Mouse (Mus musculus) embryonic stem cell, embryonic (primary cell): ENCODE measurements around the gene Gm5142.

Experiments
- CTCF ChIA-PET, 4 experiments: fragments of 300-600 bp in 2 of 4; fragments of 350-600 bp in 2 of 4; sonication (Branson Sonifier 250); formaldehyde crosslinking; loops; one replicate each; lab custom pipeline; 2022; ENCODE audit warnings: inconsistent platforms in 2 of 4; lab: Charles Lee
- POLR2A ChIA-PET, 4 experiments: fragments of 300-600 bp in 2 of 4; fragments of 350-600 bp in 2 of 4; sonication (Branson Sonifier 250); formaldehyde crosslinking; loops; one replicate each; lab custom pipeline; 2022; ENCODE audit warnings: antibody characterized with exemption in 4 of 4, inconsistent platforms in 1 of 4; lab: Charles Lee

Gene Gm5142

DNA sequence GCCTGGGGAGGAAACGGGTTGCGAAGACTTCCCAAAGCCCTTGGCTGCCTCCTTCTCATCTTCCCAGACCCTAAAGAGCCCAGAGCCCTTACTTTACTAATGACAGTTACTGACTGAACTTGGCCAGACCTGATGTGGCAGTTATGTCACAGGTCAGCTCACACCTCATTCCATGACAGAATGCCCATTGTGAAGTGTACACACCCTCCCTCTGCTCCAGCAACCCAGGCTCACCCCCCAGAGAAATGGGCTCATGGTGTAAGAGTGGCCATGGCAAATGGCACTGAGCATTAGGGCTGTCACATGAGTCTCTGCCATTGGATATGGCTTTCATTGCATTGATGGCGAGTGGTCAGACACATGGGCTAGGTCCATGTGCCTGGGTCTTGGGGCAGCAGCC lies at the start of gene Gm5142:
Gene Gm5142, minus strand, starts transcription at position 101 of the 400 bp plus-strand sequence.
- ChIA-PET CTCF (no interaction called here), POLR2A (no interaction called here)

DNA sequence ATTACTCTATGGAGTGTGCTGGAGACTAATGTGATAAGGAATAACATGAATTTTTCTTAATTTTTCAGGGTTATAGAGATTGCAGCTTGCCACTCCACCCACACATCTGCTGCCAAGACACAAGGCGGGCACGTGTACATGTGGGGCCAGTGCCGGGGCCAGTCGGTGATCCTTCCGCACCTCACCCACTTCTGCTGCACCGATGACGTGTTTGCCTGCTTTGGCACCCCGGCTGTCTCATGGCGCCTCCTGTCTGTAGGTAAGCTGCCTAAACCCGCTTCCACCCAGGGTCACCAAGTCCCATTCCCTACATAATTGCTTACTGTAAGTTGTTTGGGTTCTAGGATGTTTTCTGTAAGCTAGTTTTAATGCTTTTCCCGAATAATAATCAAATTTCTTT lies 47.7 kb upstream of the Gm5142 start:
- CTCF ChIA-PET, result interaction anchor here in 1 of 4 experiments (0.6 kb wide), 1 partner anchor 17 kb away, joined by 3 read pairs; no protein-coding TSS in a partner anchor
- POLR2A ChIA-PET, result interaction anchor here in 1 of 4 experiments (1.0 kb wide), 1 partner anchor 21 kb away, joined by 3 read pairs; no protein-coding TSS in a partner anchor

DNA sequence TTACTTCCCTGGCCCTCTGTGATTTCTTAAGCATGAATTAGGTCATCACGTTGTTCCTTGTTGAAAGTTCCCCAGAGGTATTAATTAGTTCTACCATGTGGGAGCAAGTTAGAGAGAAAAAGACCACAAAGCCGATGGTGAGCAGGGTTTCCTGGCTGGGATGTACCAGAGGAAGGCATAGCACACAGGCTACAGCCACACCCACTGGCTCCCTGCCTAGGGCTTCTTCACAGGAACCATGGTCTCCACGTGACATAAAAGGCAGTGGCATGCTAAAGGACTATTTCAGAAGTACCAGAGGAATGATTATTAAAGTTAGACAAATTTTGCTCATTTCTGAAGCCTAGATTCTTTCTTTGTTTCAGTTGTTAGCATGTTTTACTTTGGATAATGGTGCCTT lies 40.7 kb upstream of the Gm5142 start:
- ChIA-PET CTCF (no interaction called here), POLR2A (interaction anchor here in 1 of 4 experiments (1.0 kb wide), 1 partner anchor 13 kb away, joined by 3 read pairs; no protein-coding TSS in a partner anchor)

DNA sequence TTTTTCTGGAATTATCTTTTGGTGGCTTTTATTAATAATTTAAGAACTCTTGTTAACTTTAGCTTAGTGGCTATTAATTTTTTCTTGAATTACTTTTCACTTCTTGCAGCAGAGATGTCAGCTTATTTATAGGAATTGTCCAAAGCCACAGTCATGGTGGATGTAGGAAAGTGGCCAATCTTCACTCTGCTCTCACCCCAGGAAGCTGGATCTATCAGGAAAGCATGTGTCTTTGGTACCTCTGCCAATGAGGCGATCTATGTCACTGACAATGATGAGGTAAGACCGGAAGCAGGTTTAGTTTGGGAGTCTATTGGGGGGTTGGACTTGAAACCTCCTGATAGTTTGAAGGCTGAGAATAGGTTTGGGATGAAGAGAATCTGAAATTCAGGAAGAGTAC lies 31.3 kb upstream of the Gm5142 start:
- ChIA-PET POLR2A (interaction anchor here in 2 of 4 experiments (1.3 to 7.9 kb wide), 3 partner anchors 7 to 161 kb away, joined by 3 to 63 read pairs (median 5); partner anchors contain the start of gene Rcbtb1 (in 2 of the 2)), CTCF (no interaction called here)

DNA sequence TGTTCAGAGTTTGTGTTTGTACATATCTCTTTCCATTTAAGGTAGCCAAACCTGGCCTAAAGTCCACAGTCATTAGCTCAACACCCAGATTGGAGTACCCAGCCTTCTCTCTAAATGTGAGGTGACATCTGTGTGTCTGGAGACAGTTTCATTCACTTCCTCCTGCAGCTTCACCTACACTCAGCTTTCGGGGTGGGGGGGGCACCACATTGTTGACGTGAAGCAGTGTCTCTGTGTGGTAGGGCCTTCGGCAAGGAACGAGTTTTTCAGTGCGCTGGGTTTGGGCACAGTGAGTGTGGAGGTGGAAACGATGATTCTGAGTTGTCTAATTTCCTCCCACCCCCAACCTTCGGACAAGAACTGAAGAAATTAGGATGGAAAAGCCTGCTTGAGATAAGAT lies 30.5 kb upstream of the Gm5142 start:
- CTCF ChIA-PET, result no interaction called here
- POLR2A ChIA-PET, result interaction anchor here in 2 of 4 experiments (0.6 to 7.9 kb wide), 3 partner anchors 6 to 1348 kb away, joined by 3 to 63 read pairs (median 3); partner anchors contain the start of gene Rcbtb1 (in 2 of the 2)

DNA sequence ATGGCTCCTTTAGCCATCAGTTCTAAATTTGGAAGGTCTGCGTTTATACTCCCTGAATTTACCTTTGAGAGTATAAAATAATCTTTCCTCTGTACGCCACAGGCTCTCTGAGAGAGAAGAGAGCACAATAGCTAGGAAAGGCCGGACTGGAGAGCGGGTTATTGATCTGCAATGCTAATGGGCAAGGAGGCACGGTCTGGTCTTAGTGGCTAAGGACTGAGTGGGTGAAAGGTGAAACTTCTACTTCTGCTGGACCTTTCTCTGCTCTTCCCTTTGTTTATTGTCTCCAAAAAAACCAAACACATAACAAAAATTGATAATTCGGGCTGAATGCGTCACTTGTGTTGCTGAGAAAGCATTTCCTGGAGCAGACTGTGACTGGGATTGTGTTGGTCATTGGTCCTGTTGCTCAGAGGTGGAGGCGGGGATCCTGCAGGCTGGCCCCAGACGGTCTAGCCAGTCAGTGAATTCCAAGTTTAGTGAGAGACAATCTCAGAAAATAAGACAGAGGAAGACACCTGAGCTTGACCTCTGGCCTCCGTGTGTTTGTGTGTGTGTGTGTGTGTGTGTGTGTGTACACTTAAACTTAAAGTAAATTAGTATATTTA lies 27.5 kb upstream of the Gm5142 start:
- ChIA-PET CTCF (no interaction called here), POLR2A (interaction anchor here in 2 of 4 experiments (0.7 to 5.9 kb wide), 6 partner anchors 7 to 1291 kb away, joined by 3 to 63 read pairs (median 4); partner anchors contain the start of genes Cab39l (in 1 of the 2) and Setdb2 (in 1 of the 2))

DNA sequence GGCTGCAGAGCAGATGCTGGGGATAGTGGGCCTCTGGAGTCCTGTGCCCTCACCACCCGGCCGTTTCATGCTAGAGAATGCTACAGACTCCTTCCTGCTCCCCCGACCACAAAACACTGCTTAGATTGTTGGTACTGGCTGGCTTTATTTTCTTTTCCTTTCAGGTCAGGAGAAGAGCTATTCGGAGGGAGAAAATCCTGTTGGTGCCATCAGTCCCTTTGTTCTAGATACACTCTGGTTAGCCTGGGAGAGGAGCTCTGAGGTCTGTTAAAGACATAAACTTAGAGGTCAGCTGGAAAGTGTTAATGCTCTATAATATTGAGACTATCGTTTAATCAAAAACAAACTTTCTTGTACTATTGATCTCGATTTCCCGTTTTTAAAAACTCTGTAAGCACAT lies 26.9 kb upstream of the Gm5142 start:
- CTCF ChIA-PET, result no interaction called here
- POLR2A ChIA-PET, result interaction anchor here in 2 of 4 experiments (0.8 to 5.9 kb wide), 7 partner anchors 7 to 235 kb away, joined by 3 to 63 read pairs (median 3); partner anchors contain the start of genes Cab39l (in 1 of the 2) and Setdb2 (in 1 of the 2)

DNA sequence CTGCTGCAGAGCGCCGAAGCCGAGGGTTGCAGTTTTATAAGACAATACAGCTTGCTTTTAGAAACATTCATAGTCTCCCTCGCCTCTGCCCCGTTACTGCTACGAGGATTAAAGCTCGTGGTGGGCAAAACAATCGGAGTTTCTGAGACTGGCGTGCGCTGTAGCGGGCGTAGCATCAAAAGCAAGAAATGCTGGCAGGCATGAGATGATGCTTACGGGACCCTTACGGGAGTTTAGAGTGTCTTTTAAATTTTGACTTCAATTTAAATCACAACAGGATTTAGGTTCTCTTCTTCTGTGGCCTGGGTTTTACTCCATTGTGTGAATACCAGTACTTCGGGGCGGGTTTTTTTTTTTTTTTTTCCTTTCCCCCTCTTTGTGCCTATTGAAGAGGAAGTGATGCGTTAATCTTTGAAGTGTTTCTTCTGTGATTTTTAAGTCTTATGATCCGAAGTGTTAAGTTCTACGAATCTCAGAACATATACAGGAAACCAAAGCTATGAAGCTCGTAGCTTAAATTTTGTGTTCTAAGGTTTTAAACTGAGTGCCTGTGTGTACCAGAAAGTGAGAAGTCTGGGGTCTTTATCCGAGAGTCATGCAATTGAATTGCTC lies 23.2 kb upstream of the Gm5142 start:
- ChIA-PET CTCF (interaction anchor here in 1 of 4 experiments (0.7 kb wide), 1 partner anchor 30 kb away, joined by 3 read pairs; no protein-coding TSS in a partner anchor), POLR2A (interaction anchor here in 3 of 4 experiments (0.7 to 5.9 kb wide), 20 partner anchors 9 to 1402 kb away, joined by 3 to 63 read pairs (median 3); partner anchors contain the start of genes Cab39l (in 2 of the 3), Setdb2 (in 2 of the 3) and Shisa2 (in 1 of the 3))

DNA sequence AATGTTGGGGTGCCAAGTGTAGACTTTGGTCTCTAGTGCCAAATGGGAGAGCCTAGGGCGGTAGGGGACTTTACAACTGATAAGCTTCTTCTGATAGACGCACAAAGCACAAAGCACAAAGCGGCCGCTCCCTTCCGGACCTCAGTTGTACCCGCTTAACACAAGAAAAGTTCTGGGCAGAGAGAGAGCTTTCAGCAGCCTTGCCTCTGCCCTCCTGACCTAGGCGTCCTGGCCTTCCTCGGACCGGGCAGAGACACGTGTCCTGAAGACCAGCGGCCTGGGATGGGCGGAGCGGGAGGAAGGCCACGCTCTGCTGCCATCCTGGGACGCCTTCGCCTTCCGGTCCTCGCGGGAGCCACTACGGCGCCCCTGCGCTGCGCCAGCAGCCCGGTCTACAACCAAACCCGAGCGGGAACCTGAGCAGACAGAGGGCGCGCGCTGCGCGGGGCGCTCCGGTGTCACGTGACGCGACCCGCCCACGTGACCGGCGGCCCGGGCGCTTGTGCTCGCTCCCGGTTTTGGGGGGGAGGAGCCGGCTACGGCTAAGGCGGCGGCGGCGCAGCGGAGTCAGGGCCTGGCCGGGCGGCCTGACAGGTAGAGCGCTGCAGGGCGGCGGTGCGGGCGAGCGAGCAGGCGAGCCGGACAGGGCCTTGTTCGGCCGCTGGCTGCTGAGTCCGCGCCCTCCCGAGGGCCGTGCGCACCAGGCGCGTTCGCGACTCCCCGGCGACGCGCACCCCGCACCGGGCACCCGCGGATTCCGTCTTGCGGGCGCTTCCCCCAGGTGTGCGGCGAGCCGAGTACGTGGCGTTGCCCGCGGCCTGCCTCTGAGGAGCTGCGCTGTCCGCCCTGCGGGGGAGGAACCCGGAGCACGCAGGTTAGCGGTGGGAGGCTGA lies 22.4 kb upstream of the Gm5142 start, which contains the start of gene Rcbtb1:
Gene Rcbtb1, plus strand, starts transcription at position 499 of the 893 bp plus-strand sequence.
- CTCF ChIA-PET, result interaction anchor here in 3 of 4 experiments (0.6 to 0.7 kb wide), 3 partner anchors 29 to 1790 kb away, joined by 3 read pairs; no protein-coding TSS in a partner anchor
- POLR2A ChIA-PET, result interaction anchor here (0.6 to 5.9 kb wide), 24 partner anchors 8 to 425 kb away, joined by 3 to 63 read pairs (median 3); partner anchors contain the start of genes Cab39l (in 2 of the 4), Setdb2 (in 2 of the 4), Cdadc1 (in 1 of the 4) and Shisa2 (in 1 of the 4)

DNA sequence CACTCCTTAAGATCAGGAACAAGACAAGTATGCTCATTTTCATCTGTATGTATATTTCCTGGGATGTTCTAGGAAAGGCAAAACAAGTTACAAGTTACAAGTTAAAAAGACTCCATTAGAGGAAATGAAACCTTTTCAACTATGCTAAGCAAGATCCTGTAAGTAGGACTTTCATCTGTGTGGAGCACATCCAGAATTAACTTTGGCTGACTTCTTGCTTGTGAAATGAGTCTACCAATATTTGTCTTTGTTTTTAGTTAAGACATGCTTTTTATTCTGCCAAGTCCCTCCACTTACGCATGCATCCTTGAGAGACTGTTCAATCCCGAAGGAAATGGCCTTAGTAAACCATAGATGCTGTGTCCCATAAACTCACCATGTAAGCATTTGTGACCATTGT lies 7.6 kb upstream of the Gm5142 start:
- CTCF ChIA-PET, result no interaction called here
- POLR2A ChIA-PET, result no interaction called here

DNA sequence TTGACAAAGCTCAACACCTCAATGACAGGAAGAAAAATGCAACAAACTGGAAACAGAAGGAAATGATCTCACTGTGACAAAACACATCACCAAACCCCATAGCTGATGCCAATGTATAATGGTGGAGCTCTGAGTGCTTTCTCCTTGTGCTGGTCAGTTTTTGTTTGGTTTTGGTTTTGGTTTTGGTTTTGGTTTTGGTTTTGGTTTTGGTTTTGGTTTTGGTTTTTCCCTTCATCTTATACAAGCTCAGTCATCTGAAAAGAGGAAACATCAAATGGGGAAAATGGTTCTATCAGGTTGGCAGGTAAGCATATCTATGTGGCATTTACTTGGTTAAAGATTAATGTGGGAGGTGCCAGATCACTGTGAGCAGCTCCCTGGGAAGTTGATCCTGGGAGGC lies 7.0 kb upstream of the Gm5142 start:
- ChIA-PET POLR2A (no interaction called here), CTCF (no interaction called here)

DNA sequence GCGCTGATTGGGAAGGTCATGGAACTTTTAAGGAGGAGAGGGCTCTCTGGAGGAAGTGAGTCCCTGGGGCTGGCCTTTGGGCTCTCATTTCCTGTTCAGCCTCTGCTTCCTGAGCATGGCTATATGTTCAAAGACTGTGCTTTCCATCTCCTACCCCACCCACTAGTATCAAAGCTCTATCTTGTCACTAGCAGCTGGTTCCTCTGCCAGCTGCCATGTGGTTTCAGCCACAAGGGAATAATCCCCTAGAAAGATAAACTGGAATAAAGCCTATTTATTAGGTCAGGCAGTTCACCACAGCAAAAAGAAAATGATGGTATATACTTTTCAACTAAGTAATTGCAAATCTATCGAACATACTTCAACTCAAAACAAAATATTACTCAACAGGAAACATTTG lies 4.2 kb upstream of the Gm5142 start:
- ChIA-PET CTCF (no interaction called here), POLR2A (no interaction called here)

DNA sequence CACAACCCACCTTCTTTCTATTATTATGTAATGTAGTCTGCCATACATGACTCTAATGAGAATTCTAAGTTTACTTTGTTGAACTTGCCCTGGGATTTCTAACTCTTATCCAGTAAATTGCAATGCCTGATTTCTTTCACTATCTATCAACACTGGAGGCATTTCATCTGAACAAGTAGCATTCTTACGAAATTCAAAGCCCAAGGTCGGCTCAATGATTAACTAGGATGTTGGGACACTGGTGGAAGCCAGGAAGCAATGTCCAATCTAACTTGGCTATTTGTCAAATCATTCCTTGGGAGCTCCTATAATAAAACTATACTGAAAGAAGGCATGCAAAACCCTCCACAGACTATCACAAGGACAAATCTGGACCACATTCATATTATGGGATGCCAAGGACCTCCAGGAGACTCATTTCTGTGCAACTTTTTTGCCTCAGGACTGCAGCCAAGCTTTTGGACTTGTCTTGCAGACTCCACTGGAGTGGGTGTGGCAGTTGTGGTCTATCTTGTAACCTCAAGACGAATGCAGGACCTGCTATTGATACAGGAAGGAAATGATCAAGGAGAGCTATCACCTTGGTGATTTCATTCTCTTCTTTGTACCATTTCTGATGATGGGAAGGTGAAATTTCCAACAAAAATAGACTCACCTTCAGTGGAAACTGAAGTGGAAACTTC lies 21.4 kb downstream of the Gm5142 start:
- CTCF ChIA-PET, result no interaction called here
- POLR2A ChIA-PET, result no interaction called here

DNA sequence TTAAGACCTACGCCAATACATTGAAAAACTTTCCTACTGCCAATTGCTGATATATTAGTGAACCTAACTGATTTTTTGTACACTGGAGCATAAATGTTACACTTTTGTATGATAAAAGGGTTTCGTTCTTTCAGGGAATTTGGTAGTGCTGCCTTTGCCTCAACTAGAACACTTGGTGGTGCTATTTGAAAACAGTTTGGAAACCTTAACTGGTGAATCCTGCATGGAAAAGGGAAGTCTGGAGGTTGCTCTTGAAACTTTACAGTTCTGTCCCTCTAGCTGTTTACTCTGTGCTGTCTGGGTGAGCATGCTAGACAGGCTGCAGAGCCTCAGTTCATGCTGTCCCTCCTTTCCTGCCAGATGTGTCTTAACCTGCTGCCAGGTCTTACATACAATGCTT lies 23.0 kb downstream of the Gm5142 start:
- CTCF ChIA-PET, result no interaction called here
- POLR2A ChIA-PET, result no interaction called here

DNA sequence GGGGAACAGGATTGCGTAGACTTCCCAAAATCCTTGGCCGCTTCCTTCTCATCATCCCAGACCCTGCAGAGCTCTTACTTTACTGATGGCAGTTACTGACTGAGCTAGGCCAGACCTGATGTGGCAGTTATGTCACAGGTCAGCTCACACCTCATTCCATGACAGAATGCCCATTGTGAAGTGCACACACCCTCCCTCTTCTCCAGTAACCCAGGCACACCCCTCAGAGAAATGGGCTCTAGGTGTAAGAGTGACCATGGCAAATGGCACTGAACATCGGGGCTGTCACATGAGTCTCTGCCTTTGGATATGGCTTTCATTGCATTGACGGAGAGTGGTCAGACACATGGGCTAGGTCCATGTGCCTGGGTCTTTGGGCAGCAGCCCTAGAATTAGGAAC lies 35.8 kb downstream of the Gm5142 start, which contains the start of gene 1700129C05Rik:
Gene 1700129C05Rik, minus strand, starts transcription at position 101 of the 400 bp plus-strand sequence.
- CTCF ChIA-PET, result no interaction called here
- POLR2A ChIA-PET, result no interaction called here

DNA sequence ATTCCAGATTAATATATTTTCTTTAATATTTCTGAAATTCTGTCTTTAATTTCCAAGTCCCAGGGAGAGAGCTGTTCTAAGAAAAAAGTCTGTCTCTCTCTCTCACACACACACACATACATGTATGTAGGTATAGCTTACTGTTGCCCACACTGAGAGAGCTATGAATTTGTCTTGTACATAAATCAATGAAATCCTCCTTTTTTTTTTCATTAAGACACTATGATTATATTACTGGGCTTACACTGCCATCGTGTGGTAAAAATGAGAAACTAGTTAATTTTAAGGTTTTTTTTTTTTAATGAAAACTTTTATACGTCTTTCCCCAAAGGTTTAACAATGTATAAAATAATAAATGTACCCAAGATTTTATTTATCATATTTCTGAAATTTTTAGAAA lies 64.3 kb downstream of the Gm5142 start:
- CTCF ChIA-PET, result interaction anchor here (0.6 to 1.6 kb wide), 8 partner anchors 16 to 628 kb away, joined by 3 to 6 read pairs (median 4); no protein-coding TSS in a partner anchor
- POLR2A ChIA-PET, result no interaction called here
